Mouse (Mus musculus): ENCODE measurements around the gene Sned1.
"Not testable (repeated sequence)": the region's sequence is repeated elsewhere in the genome, so short reads cannot be mapped to it uniquely, and the experiment has no call there.

Sned1 gene

DNA sequence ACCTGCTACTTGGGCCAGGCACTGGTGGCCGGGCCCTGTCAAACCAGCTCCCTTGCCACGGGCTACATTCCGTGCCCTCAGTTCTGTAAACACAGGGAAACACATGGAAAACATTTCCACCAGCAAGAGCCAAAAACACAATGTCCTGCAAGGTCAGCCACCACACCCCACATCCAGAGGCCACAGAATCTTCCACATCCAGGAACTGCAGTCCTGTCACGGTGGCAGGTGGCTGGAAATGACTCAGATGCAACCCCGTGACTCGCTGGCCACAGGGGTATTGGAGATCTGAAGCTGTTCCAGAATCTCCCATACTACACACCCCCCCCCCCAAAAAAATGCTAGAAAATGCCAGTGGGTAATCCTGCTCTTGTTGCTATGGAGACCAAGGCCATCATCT is 6.4 kb upstream of the Sned1 start:
- no peak for DNase-seq

DNA sequence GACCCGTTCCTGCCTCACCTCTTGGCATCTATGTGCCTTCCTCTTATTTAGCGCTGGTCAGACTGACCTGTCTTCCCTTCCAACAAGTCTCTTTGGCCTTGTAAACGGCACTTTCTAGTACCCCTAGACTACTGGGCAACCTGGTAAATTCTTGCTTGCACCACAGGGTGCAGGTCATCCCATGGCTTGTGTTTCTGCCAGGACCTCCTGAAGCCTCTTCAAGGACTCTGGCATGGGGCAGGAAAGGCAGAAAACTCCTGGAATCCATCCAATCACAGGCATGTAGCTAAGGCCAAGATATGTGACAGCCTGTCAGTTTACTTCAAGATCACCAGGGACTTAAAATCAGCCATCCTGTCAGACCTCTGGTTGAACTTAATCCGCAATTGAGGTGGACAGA is 6.0 kb upstream of the Sned1 start:
- DNase-seq = no peak

DNA sequence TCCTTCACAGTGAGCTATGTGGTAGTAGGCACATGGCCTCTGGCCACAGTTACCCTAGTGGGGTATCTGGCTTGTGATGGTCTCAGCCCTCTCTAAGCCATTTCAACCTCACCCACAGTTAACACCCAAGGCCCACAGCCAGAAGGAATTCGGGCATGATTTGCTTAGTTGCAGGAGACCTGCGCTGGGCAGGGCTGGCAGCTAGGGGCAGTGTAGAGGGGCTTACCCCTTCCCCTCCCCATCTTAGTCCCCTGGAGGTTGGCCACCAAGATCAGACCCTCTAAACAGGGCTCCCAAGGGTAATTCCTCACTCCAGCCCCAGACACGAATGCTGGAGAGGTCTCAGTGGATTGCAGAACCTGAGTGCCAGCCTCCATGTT is 894 bp downstream of the Sned1 start:
- DNase-seq = no peak

DNA sequence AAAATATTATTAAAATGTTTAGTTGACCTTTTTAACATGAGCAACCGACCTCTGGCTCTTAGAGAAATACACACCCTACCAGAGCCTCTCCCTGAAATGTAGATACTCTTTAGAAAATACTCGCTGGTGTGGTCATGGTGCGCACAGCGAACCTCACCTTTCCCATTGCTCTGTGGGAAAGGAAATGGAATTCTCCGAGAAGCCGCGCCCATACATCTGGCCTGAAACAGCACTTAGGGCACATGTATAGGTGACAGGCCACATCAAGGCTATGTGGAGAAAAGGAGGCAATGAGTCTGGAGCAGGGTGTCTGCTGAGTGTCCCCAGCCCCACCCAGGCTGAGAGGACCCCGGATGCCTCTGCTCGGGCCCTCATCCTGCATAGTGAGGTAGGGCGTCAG is 2.0 kb downstream of the Sned1 start:
- no peak for DNase-seq

DNA sequence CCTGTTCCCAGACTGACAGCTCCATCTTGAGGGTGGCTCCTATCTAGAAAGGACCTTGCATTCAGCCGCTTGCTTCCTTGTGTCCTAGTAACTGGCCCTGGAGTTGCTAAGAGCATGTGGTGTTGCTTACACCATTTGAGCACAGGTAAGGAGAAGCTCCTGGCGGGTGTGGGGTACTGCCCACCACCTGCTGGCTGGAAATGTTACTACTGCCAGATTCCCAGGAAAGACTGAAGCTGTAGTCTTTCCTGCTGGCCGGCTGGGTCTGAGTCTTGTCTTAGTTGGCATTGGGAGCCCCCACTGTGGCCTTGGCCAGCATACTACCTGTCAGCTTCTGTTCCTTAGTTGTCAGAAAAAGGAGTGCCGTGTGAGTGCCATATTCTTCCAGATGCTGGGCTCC is 2.6 kb downstream of the Sned1 start:
- no peak for DNase-seq

DNA sequence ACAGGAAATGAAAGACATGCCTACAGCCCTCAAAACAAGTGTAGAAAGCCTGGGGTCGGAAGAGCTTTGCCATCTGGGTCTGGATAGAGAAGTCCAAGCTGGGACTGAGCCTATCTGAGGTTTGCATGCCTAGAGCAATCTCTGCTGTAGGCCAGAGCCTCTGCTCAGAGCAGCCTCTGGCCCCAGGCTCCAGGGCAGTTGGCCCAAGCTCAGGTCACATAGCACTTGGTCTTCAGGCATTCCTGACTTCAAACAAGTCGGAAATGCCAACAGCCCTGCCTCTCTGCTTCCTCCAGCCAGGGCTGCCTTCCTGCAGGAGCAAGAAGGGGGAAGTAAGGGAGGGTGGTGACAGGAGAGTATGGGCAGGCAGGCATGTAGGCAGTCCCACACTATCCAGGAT is 10.3 kb downstream of the Sned1 start:
- no peak for DNase-seq

DNA sequence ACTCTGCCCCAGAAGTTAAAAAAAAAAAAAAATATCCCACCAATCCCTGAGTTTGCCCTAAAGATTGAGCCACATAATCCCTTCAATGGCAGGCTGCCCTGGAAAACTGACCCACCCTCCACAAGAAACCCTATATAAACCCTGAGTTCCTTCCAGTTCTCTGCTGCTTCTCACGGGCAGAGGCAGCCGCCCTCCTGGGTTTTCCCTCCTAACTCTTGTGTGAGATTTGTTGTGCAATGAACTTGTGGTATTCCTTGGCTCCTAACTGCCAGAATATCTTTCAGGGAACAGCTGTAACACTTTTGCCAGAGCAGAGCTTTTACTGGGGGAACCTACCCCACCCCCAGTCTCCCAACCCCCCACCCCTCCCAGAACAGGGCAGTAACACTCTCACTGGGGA is 16.9 kb downstream of the Sned1 start:
- DNase-seq = no peak

DNA sequence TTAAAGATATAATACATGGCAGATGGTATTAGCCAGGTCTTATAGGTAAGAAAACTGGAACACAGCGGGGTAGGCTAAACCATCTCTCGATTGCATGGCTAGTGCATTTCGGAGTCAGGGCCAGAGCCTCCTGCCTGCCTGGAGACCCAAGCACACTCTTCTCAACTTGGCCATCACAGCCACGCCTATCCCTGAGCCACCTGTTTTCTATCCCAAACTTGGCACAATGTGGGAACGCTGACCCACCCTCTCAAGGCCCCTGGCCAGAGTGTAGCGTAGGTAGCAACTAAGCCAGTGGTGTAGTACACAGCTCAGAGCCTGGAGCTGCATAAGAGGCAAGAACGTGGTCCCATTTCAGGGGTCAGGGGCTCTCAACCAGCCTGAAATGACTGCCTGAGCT is 20.1 kb downstream of the Sned1 start:
- DNase-seq = no peak

DNA sequence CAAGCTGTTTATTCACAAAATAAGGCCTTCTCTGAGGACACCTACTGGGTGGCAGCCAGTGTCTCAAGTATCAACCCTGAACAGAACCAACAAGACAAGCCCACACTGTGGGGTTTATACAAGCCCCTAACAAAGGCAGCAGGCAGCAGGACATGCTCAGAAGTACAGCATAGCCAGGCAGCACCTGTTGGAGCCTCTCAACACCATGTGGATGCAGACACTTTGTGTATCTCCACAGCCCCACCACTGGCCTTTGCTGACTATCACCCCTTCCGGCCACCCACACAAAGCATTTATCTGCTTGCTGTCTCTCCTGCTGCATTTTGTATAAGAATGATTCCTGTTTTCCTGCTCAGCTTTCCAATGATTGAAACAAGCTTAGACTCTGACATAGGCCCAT is 21.9 kb downstream of the Sned1 start:
- no peak for DNase-seq

DNA sequence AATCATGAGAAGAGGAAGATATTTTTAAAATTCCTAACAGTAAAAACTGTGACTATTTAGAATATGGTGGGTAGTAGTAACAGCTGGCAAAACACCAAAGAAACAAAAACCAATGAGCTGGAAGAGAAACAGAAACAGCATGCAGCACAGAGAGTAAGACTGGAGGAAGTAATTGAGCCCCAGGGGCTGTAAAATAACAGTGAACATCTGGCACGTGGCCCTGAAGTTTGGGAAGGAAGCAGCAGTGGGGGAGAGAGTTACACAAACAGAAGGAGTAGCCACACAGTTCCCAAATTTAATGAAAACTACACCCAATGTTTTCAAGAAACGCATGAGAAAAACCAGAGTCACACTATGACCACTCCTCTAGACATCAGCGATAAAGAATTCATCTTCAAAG is 31.6 kb downstream of the Sned1 start:
- DNase-seq = no peak

DNA sequence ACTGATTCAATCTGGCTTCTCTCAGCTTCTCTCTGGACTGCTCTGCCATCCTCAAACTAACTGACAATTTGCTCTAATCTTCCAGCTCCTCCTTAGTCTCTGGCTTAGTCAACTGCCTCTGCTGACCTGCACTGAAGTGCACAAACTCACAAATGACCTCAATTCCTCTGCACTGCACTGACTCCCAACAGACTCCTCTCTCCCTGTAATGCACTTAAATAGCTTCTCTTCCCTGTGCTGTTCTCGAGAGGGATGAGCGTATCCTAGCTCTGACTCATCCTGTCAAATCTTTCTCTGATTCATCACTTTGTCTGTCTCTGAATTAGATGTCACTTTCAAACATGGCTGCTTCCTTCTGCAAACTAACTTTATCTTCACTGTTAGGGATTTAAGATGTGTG is 32.6 kb downstream of the Sned1 start:
- DNase-seq = no peak

DNA sequence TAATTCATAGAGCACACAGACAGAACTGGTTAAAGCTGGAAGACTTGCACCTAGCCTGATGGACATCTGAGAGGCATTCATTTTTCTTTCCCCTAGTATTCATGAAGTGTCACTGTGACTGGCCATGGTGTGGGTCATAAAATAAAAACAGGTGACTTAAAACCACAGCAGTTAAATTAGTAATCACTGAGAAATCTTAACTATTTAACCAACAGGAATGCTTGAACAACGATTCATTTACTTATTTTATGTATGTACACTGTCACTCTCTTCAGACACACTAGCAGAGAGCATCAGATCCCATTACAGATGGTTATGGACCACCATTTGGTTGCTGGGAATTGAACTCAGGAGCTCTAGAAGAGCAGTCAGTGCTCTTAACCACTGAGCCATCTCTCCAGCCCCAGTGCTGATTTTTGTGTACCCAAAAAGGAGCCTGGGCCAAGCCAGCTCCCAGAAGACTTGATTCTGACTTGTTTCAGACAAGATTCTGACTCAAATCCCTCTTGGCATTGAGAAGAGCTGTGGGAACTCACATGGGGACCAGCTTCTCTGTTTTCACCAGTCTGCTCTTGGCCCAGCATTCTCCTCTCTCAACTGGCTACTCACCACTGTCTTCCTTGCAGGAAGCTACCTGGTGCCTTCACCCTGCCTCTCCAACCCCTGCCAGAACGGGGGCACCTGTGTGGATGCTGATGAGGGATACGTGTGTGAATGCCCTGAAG is 35.0 kb downstream of the Sned1 start:
- DNase-seq = no peak

DNA sequence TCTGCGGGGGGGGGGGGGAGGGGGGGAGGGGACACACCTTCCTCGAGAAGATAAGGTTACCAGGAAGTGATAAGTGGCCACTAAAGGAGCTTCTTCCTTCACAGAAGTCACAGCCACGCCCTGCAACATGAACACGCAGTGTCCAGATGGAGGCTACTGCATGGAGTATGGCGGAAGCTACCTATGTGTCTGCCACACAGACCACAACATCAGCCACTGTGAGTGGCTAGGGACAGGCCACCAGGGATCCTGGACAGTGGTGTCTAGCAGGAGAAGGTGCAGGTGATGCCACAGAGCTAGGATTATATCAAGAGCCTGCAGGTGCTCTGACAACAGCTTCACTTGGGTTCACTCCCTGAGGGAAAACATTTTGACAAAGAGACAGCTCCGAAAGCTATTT is 36.1 kb downstream of the Sned1 start:
- no peak for DNase-seq

DNA sequence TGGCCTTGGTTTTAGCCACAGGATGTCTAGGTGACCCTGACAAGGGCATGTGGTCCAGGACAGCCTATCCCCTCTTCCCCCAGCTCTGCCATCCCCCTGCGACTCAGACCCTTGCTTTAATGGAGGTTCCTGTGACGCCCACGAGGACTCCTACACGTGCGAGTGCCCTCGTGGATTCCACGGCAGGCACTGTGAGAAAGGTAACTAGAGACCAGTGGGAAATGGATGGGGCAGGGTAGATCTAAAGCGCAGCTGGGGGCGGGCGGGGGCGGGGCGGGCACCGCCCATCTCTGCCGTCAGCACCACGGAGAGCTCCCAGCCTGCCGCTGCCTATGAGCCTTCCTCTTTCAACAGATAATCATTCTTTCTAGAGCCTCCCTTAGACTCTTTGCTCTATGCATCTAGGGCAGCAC is 36.8 kb downstream of the Sned1 start:
- DNase-seq = no peak

DNA sequence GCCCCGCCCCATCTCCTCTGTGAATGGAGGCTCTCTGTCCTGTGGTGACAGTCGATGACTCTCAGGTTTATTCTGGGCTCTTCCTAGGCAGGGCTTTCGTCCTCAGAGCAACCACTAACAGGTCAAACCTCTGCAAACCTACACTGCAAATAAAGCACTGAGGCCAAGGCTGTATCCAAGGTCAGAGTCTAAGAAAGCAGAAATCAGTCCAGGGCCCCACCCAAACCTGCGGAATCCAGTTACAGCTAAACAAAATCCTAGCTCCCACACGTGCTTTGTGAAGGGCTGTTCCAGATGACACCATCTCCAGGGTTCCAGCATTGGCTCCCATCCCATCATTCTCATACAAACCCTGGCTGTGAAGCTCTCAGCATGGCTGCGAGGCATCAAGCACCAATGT is 39.9 kb downstream of the Sned1 start:
- no peak for DNase-seq

DNA sequence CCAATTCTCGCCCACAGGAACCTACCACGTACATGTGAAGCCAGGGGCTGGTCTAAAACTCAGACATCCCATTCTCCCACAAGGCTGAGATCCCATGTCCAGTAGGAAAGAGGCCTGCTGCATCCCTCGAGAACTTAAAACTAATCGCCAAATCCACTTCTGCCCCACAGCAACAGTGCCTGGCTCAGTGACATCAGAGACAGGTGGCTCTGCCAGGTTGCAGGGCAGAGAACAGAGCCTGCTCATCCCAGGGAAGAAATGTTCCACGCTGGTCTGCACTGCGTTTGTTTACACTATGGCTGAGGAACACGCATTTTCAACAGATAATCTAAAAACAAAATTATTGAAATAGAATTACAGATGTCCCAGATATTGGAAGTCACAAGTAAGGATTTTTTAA is 41.4 kb downstream of the Sned1 start:
- DNase-seq = no peak

DNA sequence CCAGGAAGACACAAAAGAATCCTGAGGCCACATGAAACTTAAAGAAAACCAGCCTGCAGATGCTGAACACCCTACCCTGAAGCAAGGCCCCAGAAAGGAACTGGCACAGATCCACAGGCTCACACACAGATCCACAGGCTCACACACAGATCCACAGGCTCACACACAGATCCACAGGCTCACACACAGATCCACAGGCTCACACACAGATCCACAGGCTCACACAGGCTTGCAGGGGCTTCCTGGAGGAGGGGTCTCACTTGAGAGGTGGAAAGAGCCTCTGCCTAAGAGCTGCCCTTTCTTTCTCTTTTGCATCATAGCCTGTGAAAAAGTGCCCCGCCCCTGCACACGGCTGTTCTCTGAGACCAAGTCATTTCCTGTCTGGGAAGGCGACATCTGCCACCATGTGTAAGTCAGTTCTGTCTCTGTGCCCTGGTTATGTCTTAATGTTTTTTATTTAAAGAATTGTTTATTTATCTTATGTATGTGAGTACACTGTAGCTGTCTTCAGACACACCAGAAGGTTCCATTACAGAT is 54.1 kb downstream of the Sned1 start:
- no peak for DNase-seq

DNA sequence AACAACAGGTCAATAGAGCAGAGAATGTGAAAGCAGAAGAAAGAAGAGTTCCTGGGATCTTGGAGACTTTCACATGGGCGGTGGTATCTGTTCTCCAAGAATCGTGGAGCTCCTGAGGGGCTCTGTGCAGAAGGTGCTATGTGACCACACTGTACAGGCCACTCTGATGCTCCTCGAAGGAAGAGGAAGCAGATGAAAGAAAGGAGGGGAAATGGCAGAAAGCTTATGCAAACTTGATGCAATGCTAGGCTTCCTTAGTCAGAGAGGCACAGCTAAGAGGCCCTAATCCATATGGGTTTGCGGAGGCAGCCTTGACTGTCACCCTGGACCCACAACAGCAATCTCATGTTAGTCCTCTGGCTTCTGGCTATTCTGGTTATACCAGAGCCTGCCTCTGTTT is 55.3 kb downstream of the Sned1 start:
- DNase-seq = no peak

DNA sequence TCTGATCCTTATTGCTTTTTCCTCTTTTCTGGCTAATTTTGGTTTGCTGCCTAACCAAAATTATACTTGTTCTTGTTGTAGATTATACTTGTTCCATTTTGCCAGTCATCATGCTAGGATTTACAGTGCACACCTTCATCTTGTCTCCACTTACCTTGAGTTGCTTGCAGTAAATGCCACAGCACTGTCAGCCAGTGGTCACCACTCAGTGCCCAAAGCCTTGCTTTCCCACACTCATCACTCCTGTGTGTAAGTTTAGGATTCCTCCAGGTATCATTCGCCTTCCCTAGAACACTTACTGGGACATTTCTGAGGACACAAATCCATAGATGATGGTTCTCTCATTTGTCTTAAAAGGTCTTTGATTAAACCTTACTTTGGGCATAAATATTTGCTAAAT is 56.0 kb downstream of the Sned1 start:
- no peak for DNase-seq

DNA sequence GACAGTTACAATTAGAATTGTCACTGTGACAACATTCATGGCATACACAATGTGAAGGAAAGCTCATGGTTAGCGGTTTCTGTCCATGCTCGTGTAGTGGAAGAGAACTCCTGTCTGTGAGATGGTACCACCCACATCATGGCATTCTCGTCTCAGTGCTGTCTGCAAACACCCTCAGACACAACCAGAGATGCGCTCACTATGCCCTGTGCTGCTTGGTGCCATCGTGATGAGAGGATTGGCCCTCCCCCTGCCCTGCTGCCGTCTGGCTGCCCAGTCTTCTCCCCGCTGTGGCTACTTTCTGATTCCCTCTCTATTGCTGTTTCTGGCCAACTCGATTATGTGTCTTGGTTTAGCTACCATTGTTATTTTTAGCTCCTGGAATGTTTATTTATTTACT is 56.4 kb downstream of the Sned1 start:
- DNase-seq = no peak

DNA sequence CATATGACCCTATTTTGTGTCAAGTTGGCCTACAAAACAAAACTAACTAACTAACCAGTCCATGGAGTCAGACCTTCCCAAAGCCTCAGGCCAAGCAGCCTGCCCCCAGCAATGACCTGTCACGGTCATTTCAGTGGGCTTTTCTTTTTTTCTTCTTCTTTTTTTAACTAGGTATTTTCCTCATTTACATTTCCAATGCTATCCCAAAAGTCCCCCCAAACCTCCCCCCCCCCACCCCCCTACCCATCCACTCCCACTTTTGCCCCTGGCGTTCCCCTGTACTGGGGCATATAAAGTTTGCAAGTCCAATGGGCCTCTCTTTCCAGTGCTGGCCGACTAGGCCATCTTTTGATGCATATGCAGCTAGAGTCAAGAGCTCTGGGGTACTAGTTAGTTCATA is 58.9 kb downstream of the Sned1 start:
- DNase-seq = not testable (repeated sequence)

DNA sequence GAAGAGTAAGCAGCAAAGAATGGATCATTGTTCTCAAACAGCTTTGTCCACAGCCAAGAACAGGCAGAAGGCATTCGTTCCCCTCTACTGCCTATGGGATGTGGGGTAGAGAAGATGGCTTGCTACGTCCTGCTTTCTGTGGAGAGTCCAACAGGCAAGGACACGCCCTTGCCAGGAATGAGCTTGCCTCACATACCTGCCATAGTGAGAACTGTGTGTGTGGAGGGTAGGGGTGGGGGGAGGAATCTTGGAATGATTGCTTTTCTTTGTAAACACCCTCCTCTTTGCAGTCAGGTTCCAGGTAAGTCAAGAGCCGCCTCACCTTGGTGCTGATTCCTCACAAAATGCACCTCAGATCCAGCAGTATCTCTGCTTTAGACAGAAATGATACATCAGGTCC is 64.2 kb downstream of the Sned1 start:
- DNase-seq = no peak

DNA sequence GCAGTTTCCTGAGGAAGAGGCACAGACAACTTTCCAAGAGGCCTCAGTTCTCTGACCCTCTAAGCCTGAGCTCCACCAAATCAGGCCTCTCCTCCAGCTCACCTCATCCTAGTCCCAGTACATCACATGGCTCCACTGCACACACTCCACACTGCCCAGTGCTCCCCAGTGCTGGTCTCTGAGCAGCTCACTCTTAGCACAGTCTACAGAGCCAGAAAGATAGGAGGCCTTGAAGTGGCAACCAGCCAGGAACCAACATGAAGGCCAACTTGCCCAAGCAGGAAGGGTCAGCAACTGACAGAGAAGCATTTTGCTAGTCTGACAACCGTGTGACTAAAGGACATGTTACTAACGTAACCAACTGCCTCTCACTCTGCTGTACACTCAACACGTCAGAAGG is 64.9 kb downstream of the Sned1 start:
- DNase-seq = no peak

DNA sequence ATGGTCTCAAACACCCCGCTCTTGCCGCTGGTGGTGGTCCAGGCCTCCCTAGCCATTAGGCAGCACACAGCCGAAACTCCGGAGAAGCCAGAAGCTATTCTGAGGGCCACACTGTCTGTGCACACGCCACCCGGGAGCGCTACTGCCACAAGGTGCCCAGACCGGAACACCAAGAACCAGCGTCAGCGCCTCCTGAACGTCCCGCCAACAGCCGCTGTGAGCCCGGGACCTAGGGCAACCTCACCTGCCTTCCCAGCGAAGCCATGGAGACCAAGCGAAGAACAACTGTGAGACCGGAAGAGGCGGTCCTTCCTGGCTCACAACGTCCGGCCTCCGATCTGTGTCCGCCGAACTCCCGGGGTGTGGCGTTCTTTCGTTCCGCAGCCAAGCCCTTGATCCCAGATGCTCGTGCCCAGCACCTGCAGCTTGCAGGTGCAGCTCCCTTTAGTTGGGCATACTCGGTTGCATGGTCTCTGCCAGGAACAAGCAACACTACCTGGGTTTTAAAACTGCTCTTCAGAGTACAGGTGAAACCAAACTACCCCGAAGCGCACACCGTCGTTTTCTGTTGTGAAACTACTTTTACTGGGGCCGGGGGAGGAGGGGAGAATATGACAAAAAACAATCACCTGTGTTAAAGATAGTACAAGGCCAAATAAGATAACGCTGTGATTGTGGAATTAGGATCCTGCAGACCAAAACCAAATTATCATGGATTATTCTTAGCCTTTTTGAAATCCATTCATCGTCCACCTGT is 70.1 kb downstream of the Sned1 start, which contains the start of gene Mterf4:
Gene Mterf4 (minus strand): TSS at position 335 of the 757 bp plus-strand sequence.
- DNase-seq = peak; percentile 61 to 65

DNA sequence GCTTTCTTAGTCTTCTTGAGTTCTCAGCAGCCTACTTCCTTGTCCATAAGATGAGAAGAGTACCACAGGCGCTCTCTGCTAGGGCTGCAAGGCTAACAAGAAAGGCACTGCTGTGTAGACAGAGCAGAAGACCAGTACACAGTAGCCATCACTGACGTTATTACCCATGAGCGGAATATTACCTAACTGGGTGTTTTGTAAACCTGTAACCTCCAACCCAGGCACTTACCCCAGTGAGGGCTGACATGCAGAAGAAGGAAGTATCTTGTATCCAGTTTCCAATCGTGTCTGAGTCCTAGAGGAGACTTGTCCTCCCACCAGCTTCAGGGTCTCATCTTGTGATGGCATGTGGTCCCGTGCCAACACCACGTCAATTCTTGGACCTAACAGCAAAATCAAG is 88.3 kb downstream of the Sned1 start:
- no peak for DNase-seq
